Mouse (Mus musculus): ENCODE results near the gene Myt1l.

The Myt1l gene

DNA sequence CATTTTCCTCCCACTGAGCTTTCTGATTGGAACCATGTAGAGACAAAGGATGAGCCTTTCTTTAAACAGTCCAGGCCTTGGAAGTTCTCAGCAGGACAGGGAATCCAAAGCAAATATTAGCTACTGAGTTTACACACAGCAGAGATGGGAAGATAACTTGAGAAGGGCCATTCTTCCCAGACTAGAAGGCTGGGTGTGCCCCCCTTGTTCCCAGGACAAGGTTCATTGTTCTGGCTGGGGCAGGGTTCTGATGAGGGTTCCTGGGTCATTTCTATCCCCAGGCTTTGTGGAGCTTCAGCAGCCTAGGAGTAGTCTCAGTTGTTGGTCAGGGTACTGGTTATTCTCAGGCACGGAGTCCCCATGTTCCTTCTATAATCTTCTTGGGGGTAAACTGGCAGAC is 432.9 kb downstream of the Myt1l start:
- no peak for DNase-seq (ENCODE audit: low spot score)

DNA sequence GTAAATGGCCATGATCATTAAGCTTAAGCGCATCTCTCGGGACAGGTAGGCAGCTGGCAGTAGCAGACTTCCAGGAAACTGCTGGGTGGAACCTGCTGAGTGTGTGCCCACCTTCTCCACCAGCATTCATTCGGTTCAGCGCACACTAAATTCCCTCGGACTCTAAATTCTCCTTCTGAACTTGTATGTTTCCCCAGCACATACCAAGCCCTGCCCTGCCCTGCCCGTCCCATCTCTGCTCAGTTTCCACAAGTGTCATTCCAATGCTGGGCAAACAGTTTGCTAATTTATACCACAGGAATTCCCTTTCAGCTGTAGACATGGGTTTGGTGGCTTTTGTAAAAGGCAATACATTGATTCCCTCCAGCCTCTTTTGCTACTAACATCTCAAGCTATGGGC is 436.8 kb downstream of the Myt1l start:
- DNase-seq (ENCODE audit: low spot score), result no peak

DNA sequence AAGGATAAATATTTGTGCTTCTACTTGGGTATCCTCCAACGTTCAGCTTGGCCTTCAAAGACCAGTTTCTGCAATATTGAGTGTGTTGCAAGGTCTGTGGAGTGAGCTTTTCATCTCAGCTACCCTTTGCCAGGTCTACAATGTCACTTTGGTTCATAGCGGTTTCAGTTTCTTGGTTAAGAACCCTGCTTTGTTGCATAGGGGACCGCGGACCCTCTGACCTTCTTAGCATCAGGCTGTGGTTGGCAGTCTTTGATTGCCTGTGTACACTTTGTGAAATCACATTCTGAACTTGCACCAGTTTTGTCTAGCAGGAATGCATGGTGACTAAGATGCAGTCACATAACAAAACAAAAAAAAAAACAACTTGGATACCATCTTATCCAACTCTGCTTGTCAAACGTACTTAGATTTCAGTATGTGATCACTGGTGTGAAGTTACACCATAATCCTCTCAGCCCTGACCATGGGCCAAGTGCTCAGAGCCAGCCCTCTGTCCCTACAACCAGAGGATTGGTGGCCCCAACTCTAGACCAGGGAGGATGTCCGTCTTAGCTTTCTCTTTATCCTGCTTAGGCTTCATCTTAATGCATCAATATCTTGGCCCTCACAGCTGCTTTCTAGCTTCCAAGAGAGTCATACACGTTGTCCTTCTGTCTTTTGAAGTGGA is 443.7 kb downstream of the Myt1l start:
- DNase-seq (ENCODE audit: low spot score), result no peak

DNA sequence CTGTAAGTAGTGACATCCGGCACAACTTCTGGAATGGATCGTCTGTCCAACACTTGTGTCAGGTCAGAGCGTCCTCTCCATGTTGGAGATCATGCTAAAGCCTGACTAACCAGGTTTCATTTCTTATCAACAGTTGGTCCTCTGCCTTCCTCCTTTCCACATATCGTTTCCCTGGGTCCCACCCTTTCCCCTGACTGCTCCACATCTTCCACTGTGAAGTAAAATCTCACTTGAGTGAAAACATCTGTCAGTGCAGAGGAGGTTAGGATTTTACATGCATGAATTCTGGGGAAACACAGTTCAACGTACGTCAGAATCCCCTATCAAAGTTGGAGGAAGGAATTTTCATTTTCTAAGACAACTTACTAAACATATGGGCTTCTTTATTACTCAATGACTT is 444.3 kb downstream of the Myt1l start:
- no peak for DNase-seq (ENCODE audit: low spot score)

All from embryo, embryonic 10.5 days (tissue).